Mouse (Mus musculus): ENCODE measurements around the gene Hivep3.

- TF ChIP-seq CTCF (IDR thresholded peaks at IDR 0.05; ENCODE audit: control insufficient read depth, insufficient read depth, insufficient read length) (no peak), MYOD1 (IDR thresholded peaks at IDR 0.05; ENCODE audit: control insufficient read depth, insufficient read length, low read depth) (no peak), FOSL1 (IDR thresholded peaks at IDR 0.05; ENCODE audit: insufficient read depth, low read length, poor library complexity, severe bottlenecking) (no peak)
These were observed 253.2 kb downstream of the Hivep3 start for GRCm38 (mm10) chr4:119986580-119987291.
